Mouse (Mus musculus) E14TG2a.4 (cell line): ENCODE data around the gene Ccdc40.

ENCODE experiments used
- CTCF ChIP-seq: conservative IDR thresholded peaks from 2 replicates; pipeline ENCODE4 v1.5.1; 2014; ENCODE audit warnings: low read length
- POU5F1 ChIP-seq: IDR thresholded peaks from 2 replicates; pipeline ENCODE4 v1.6.1; 2014; ENCODE audit warnings: low read length, borderline replicate concordance

GRCm38 (mm10) chr11:119239480-119239879 is 11.1 kb downstream of the Ccdc40 start:
- no peak for TF ChIP-seq CTCF
- TF ChIP-seq POU5F1, result no peak
